ENCODE assay signal across 10 mouse cellular contexts in genomic region chr17:43669145-43669695, GRCm38 (mm10). TPM values are rescaled to one million over a fixed set of nuclear protein-coding genes. Genes with fewer than 3 reads are reported as not detected.
DNase-seq lines count a peak whose midpoint lies in the region; ATAC-seq and TF ChIP-seq lines count a peak whose summit lies in the region.
"Had no signal": no experiment of that assay in that cellular context is flagged by ENCODE, and none has a peak within 500 bp of the region (broad histone marks: within the 10 kb centered on the region; RNA-seq: fewer than 3 reads in every experiment).

No protein-coding gene starts in this region.

- peak; percentile 13 for DNase-seq in gastrocnemius, adult 18-20 months (ENCODE audit: low spot score)
- no peak for DNase-seq in gastrocnemius, postnatal 4 days (ENCODE audit: low spot score in 2 of 2)
- no peak for DNase-seq in lung, adult 2 months
- DNase-seq in midbrain, embryonic 14.5 days = no peak
- no peak for DNase-seq in layer of hippocampus, postnatal 14 days (ENCODE audit: low spot score in 2 of 2)
- no peak for DNase-seq in cerebellum, adult 18-20 months

- H3K27ac ChIP-seq in lung, embryonic 15.5 days = peak overlapping the region; percentile 37; the same call in 1 of the 2 replicates
- H3K27ac ChIP-seq in forebrain, embryonic 16.5 days (ENCODE audit: low read length) = no peak overlapping the region
- no peak overlapping the region for H3K27ac ChIP-seq in midbrain, embryonic 14.5 days (replicated peaks; ENCODE audit: low read depth, low read length)

- no peak for ATAC-seq in lung, embryonic 15.5 days (ENCODE audit: borderline replicate concordance, extremely low read depth, low FRiP score, low TSS enrichment)
- ATAC-seq in forebrain, embryonic 16.5 days = no peak
- ATAC-seq in midbrain, embryonic 14.5 days (ENCODE audit: low FRiP score, low TSS enrichment) = no peak

- no peaks in the 10 kb centered on the region for H3K9me3 ChIP-seq in lung, embryonic 15.5 days
- H3K9me3 ChIP-seq in forebrain, embryonic 16.5 days (ENCODE audit: control insufficient read depth, low read length) = no peaks in the 10 kb centered on the region
- H3K9me3 ChIP-seq in midbrain, embryonic 14.5 days (ENCODE audit: control insufficient read depth, low read length) = no peaks in the 10 kb centered on the region

- no peaks in the 10 kb centered on the region for H3K36me3 ChIP-seq in lung, embryonic 15.5 days
- no peaks in the 10 kb centered on the region for H3K36me3 ChIP-seq in forebrain, embryonic 16.5 days (ENCODE audit: control insufficient read depth, insufficient read depth)
- H3K36me3 ChIP-seq in midbrain, embryonic 14.5 days (ENCODE audit: control insufficient read depth, insufficient read depth, low read length) = no peaks in the 10 kb centered on the region

- peak overlapping the region; percentile 93 for H3K4me2 ChIP-seq in lung, embryonic 15.5 days
- peak overlapping the region; percentile 31 for H3K4me2 ChIP-seq in forebrain, embryonic 16.5 days (ENCODE audit: low read length)
- H3K4me2 ChIP-seq in midbrain, embryonic 14.5 days (ENCODE audit: low read length) = peak overlapping the region; percentile 72

- WGBS in lung, embryonic 15.5 days = 47% methylated on average over 6 of the region's 6 CpGs
- 51% methylated on average over 6 of the region's 6 CpGs for WGBS in lung, adult 2 months
- WGBS in forebrain, embryonic 16.5 days = 62% methylated on average over 6 of the region's 6 CpGs
- WGBS in midbrain, embryonic 14.5 days = 60% methylated on average over 6 of the region's 6 CpGs

- peaks cover 25% of the 10 kb centered on the region for H3K4me1 ChIP-seq in lung, embryonic 15.5 days
- no peaks in the 10 kb centered on the region for H3K4me1 ChIP-seq in lung, adult 2 months (ENCODE audit: control insufficient read depth, insufficient read depth, low read length)
- H3K4me1 ChIP-seq in forebrain, embryonic 16.5 days (replicated peaks; ENCODE audit: control insufficient read depth, insufficient read depth, low read length) = peaks cover 21% of the 10 kb centered on the region
- H3K4me1 ChIP-seq in midbrain, embryonic 14.5 days (ENCODE audit: control insufficient read depth, insufficient read depth, low read length) = peaks cover 16% of the 10 kb centered on the region

- no peak overlapping the region for H3K9ac ChIP-seq in lung, embryonic 15.5 days
- H3K9ac ChIP-seq in forebrain, embryonic 16.5 days (replicated peaks; ENCODE audit: low read depth, low read length) = no peak overlapping the region
- H3K9ac ChIP-seq in midbrain, embryonic 14.5 days (replicated peaks; ENCODE audit: low read length) = no peak overlapping the region

- no peak for TF ChIP-seq CTCF in lung, adult 2 months (IDR thresholded peaks at IDR 0.05; ENCODE audit: insufficient read depth, low read length)

- no peak for TF ChIP-seq POLR2A in lung, adult 2 months (IDR thresholded peaks at IDR 0.05; ENCODE audit: borderline replicate concordance, extremely low read depth, low read depth, low read length)

- no peaks in the 10 kb centered on the region for H3K27me3 ChIP-seq in lung, embryonic 15.5 days
- H3K27me3 ChIP-seq in forebrain, embryonic 16.5 days (replicated peaks; ENCODE audit: control insufficient read depth, insufficient read depth, low read length) = no peaks in the 10 kb centered on the region
- H3K27me3 ChIP-seq in midbrain, embryonic 14.5 days (ENCODE audit: control insufficient read depth, insufficient read depth, low read length) = no peaks in the 10 kb centered on the region

- H3K4me3 ChIP-seq in lung, embryonic 15.5 days = peak overlapping the region; percentile 89
- H3K4me3 ChIP-seq in lung, adult 2 months (replicated peaks; ENCODE audit: extremely low read depth, low read depth, low read length) = no peak overlapping the region
- no peak overlapping the region; the same call in 1 of the 2 replicates for H3K4me3 ChIP-seq in forebrain, embryonic 16.5 days (replicated peaks; ENCODE audit: low read length)
- H3K4me3 ChIP-seq in midbrain, embryonic 14.5 days (replicated peaks; ENCODE audit: low read depth, low read length) = no peak overlapping the region

RNA-seq across cellular contexts. Expression of gene Cyp39a1, which starts 2.0 kb away (rescaled TPM):
- 1 to 10 TPM; 3.1 to 3.8 TPM for total RNA-seq in gastrocnemius, adult 18-20 months (2021)
- 1 to 10 TPM; 8.0 to 8.4 TPM for total RNA-seq in gastrocnemius, postnatal 4 days (2021)
- 39.2 and 43.2 TPM in 2 replicates for polyA plus RNA-seq in lung, embryonic 15.5 days (2015; fragmentation: Nextera tagmentation; extraction: Ambion mirVana)
- polyA plus RNA-seq in lung, adult 2 months (2012; rRNA removed) = 3.5 and 6.5 TPM in 2 replicates
- polyA plus RNA-seq in forebrain, embryonic 16.5 days (2015; fragmentation: Nextera tagmentation; extraction: Ambion mirVana) = 19.1 and 27.1 TPM in 2 replicates
- polyA plus RNA-seq in midbrain, embryonic 14.5 days (2014; fragmentation: Nextera tagmentation; extraction: Ambion mirVana) = 5.7 and 10.4 TPM in 2 replicates
- 1 to 10 TPM in 1 of 2 experiments, under 1 TPM in 1; 0.99 to 1.6 TPM for total RNA-seq in layer of hippocampus, postnatal 14 days (2021)

RNA-seq across cellular contexts. Expression of gene Slc25a27, which starts 2.2 kb away (rescaled TPM):
- 1 to 10 TPM; 4.8 to 5.6 TPM for total RNA-seq in gastrocnemius, adult 18-20 months (2021)
- total RNA-seq in gastrocnemius, postnatal 4 days (2021) = 1 to 10 TPM; 4.1 to 6.7 TPM
- 17.9 and 21.5 TPM in 2 replicates for polyA plus RNA-seq in lung, embryonic 15.5 days (2015; fragmentation: Nextera tagmentation; extraction: Ambion mirVana)
- polyA plus RNA-seq in lung, adult 2 months (2012; rRNA removed) = 3.5 and 4.3 TPM in 2 replicates
- 92.7 and 135 TPM in 2 replicates for polyA plus RNA-seq in forebrain, embryonic 16.5 days (2015; fragmentation: Nextera tagmentation; extraction: Ambion mirVana)
- polyA plus RNA-seq in midbrain, embryonic 14.5 days (2014; fragmentation: Nextera tagmentation; extraction: Ambion mirVana) = 71.7 and 78.7 TPM in 2 replicates
- 10 to 100 TPM; 30.3 to 34.8 TPM for total RNA-seq in layer of hippocampus, postnatal 14 days (2021)

RNA-seq across cellular contexts. Expression of gene Tdrd6, which starts 39.1 kb away (rescaled TPM):
- total RNA-seq in gastrocnemius, adult 18-20 months (2021) = under 1 TPM in 1 of 2 experiments, not detected in 1; 0.02 TPM
- total RNA-seq in gastrocnemius, postnatal 4 days (2021) = under 1 TPM; 0.10 to 0.34 TPM
- not detected in 2 replicates for polyA plus RNA-seq in lung, embryonic 15.5 days (2015; fragmentation: Nextera tagmentation; extraction: Ambion mirVana)
- polyA plus RNA-seq in lung, adult 2 months (2012; rRNA removed) = 0.13 TPM in 1 of 2 replicates, not detected in the other
- polyA plus RNA-seq in forebrain, embryonic 16.5 days (2015; fragmentation: Nextera tagmentation; extraction: Ambion mirVana) = 0.27 and 0.66 TPM in 2 replicates
- 0.78 and 0.92 TPM in 2 replicates for polyA plus RNA-seq in midbrain, embryonic 14.5 days (2014; fragmentation: Nextera tagmentation; extraction: Ambion mirVana)
- under 1 TPM; 0.38 to 0.55 TPM for total RNA-seq in layer of hippocampus, postnatal 14 days (2021)
- total RNA-seq: gastrocnemius, adult 8-10 months had no signal
- polyA plus RNA-seq: C2C12 had no signal

Comparison
In these comparisons a context has a peak if more than half of its experiments do, and no peak if none do; other contexts are left out.
1. H3K4me2 ChIP-seq: peak in every context shown above with its lines; median percentile 93 in lung, embryonic 15.5 days; 72 in midbrain, embryonic 14.5 days; 31 in forebrain, embryonic 16.5 days.